Mouse (Mus musculus) ES-E14 (cell line): Measurements from ENCODE around the gene Hvcn1.

ENCODE experiments used
- CHD2 ChIP-seq: IDR thresholded peaks from 2 replicates; pipeline ENCODE4 v1.6.1; 2014; ENCODE audit warnings: mild to moderate bottlenecking, low read depth, low read length, inconsistent platforms
- HCFC1 ChIP-seq: IDR thresholded peaks from 2 replicates; pipeline ENCODE4 v1.6.1; 2012; ENCODE audit warnings: low read length, inconsistent platforms, borderline replicate concordance; ENCODE audit not compliant: insufficient read depth
- MAFK ChIP-seq: IDR thresholded peaks from 2 replicates; pipeline ENCODE4 v1.6.1; 2014; ENCODE audit warnings: mild to moderate bottlenecking, low read depth, low read length, inconsistent platforms; ENCODE audit not compliant: insufficient read depth
- ZC3H11A ChIP-seq: IDR thresholded peaks from 2 replicates; pipeline ENCODE4 v1.6.1; 2012; ENCODE audit warnings: low read depth, mild to moderate bottlenecking, inconsistent platforms, low read length, borderline replicate concordance
- ZNF384 ChIP-seq: IDR thresholded peaks from 2 replicates; pipeline ENCODE4 v1.6.1; 2012; ENCODE audit warnings: low read depth, low read length, inconsistent platforms

GRCm38 (mm10) chr5:122221085-122221484 is 14.5 kb downstream of the Hvcn1 start:
- no peak for TF ChIP-seq CHD2
- TF ChIP-seq ZC3H11A: no peak
- TF ChIP-seq MAFK: no peak
- TF ChIP-seq HCFC1: no peak
- no peak for TF ChIP-seq ZNF384
